Mouse (Mus musculus) embryonic fibroblast, embryonic 13.5 days (primary cell): ENCODE measurements at regions not wholly inside any gene's neighbourhood (a gene's known extent, or its start where the extent isn't known, plus 50 kb on each side); places are given as distances from the start of the nearest gene placed in this dataset.

Source experiments
- CTCF ChIP-seq: IDR thresholded peaks from 2 replicates; pipeline ENCODE4 v1.5.1; 2011; ENCODE audit warnings: mild to moderate bottlenecking, control low read depth, low read length, moderate library complexity, borderline replicate concordance; ENCODE audit not compliant: insufficient read depth
- POLR2A ChIP-seq: IDR thresholded peaks from 2 replicates; pipeline ENCODE4 v1.6.1; 2011; ENCODE audit warnings: low read depth, mild to moderate bottlenecking, control low read depth, low read length, moderate library complexity

- TF ChIP-seq POLR2A (no peak), CTCF (no peak)
Observed at GRCm38 (mm10) chr10:99827476-99827875, 68.0 kb upstream of the Csl start.
